Mouse (Mus musculus) cortical plate, adult 2 months (tissue): ENCODE data around the gene Plekhg5.

Experiments
- CTCF ChIP-seq: fragments of 200-500 bp; IDR thresholded peaks from 2 replicates; pipeline ENCODE4 v1.5.1; 2011; ENCODE audit warnings: mild to moderate bottlenecking, control low read depth, low read length; ENCODE audit not compliant: insufficient read depth; ENCODE audit errors: extremely low read depth
- POLR2A ChIP-seq: fragments of 200-500 bp; IDR thresholded peaks from 2 replicates; pipeline ENCODE4 v1.6.1; 2011; ENCODE audit warnings: mild to moderate bottlenecking, low read length, control low read depth; ENCODE audit not compliant: insufficient read depth; ENCODE audit errors: extremely low read depth

GRCm38 (mm10) chr4:152158585-152159284 is 86.4 kb downstream of the Plekhg5 start, which contains the start of gene Hes2:
- no peak for TF ChIP-seq CTCF
- TF ChIP-seq POLR2A: no peak
